Mouse (Mus musculus) E14TG2a.4 (cell line): ENCODE measurements around the gene Eps8.
A peak's percentile ranks its signal among the peaks of the same experiment; 100 is the strongest.

ENCODE experiments used
- H3K27me3 ChIP-seq: 2 replicates; pipeline ENCODE4 v1.6.1; 2014; ENCODE audit warnings: low read length, control low read depth; ENCODE audit not compliant: insufficient read depth
- H3K36me3 ChIP-seq: 2 replicates; pipeline ENCODE4 v1.6.1; 2014; ENCODE audit warnings: low read length, control low read depth; ENCODE audit not compliant: insufficient read depth
- H3K4me1 ChIP-seq: replicated peaks from 2 replicates; pipeline ENCODE4 v1.6.1; 2014; ENCODE audit warnings: low read depth, low read length, control low read depth
- H3K4me3 ChIP-seq: replicated peaks from 2 replicates; pipeline ENCODE4 v1.5.1; 2014; ENCODE audit warnings: mild to moderate bottlenecking, low read length
- H3K9me3 ChIP-seq: 2 replicates; pipeline ENCODE4 v1.6.1; 2014; ENCODE audit warnings: low read length, control low read depth
- CTCF ChIP-seq: conservative IDR thresholded peaks from 2 replicates; pipeline ENCODE4 v1.5.1; 2014; ENCODE audit warnings: low read length
- NANOG ChIP-seq: IDR thresholded peaks from 2 replicates; pipeline ENCODE4 v1.6.1; 2014; ENCODE audit warnings: borderline replicate concordance, low read length, mixed read lengths
- POU5F1 ChIP-seq: IDR thresholded peaks from 2 replicates; pipeline ENCODE4 v1.6.1; 2014; ENCODE audit warnings: low read length, borderline replicate concordance

Gene Eps8

GRCm38 (mm10) chr6:137671561-137671960 lies 16.9 kb upstream of the Eps8 start:
- no peak overlapping the region for H3K4me3 ChIP-seq
- H3K4me1 ChIP-seq: peaks cover 48% of the 10 kb centered on the region
- H3K9me3 ChIP-seq: peaks cover 29% of the 10 kb centered on the region
- TF ChIP-seq POU5F1 (no peak), CTCF (no peak), NANOG (no peak)
- H3K27me3 ChIP-seq: no peaks in the 10 kb centered on the region
- no peaks in the 10 kb centered on the region for H3K36me3 ChIP-seq

- TF ChIP-seq NANOG: no peak
- TF ChIP-seq CTCF: peak; percentile 24
- Histone ChIP-seq H3K27me3 (no peaks in the 10 kb centered on the region), H3K4me3 (no peak overlapping the region), H3K4me1 (peaks cover 51% of the 10 kb centered on the region), H3K9me3 (peaks cover 29% of the 10 kb centered on the region), H3K36me3 (no peaks in the 10 kb centered on the region)
Observed at GRCm38 (mm10) chr6:137670820-137671219, 16.1 kb upstream of the Eps8 start.

- TF ChIP-seq CTCF (no peak), POU5F1 (no peak), NANOG (no peak)
- H3K9me3 ChIP-seq: peaks cover 29% of the 10 kb centered on the region
- no peaks in the 10 kb centered on the region for H3K36me3 ChIP-seq
- no peaks in the 10 kb centered on the region for H3K27me3 ChIP-seq
- no peak overlapping the region for H3K4me3 ChIP-seq
- H3K4me1 ChIP-seq: peaks cover 51% of the 10 kb centered on the region
Observed at GRCm38 (mm10) chr6:137669876-137670275, 15.2 kb upstream of the Eps8 start.

GRCm38 (mm10) chr6:137669433-137669832 lies 14.8 kb upstream of the Eps8 start:
- Histone ChIP-seq H3K9me3 (peaks cover 29% of the 10 kb centered on the region), H3K27me3 (no peaks in the 10 kb centered on the region), H3K36me3 (no peaks in the 10 kb centered on the region), H3K4me1 (peaks cover 51% of the 10 kb centered on the region), H3K4me3 (no peak overlapping the region)
- TF ChIP-seq CTCF: no peak
- TF ChIP-seq POU5F1: peak; percentile 30; the same call in 1 of the 2 replicates
- TF ChIP-seq NANOG: peak; percentile 85

- H3K9me3 ChIP-seq: peaks cover 29% of the 10 kb centered on the region
- TF ChIP-seq CTCF: no peak
- TF ChIP-seq POU5F1: no peak
- TF ChIP-seq NANOG: no peak
- no peak overlapping the region for H3K4me3 ChIP-seq
- H3K36me3 ChIP-seq: no peaks in the 10 kb centered on the region
- peaks cover 48% of the 10 kb centered on the region for H3K4me1 ChIP-seq
- no peaks in the 10 kb centered on the region for H3K27me3 ChIP-seq
Observed at GRCm38 (mm10) chr6:137668331-137668730, 13.7 kb upstream of the Eps8 start.

GRCm38 (mm10) chr6:137667665-137668064 lies 13.0 kb upstream of the Eps8 start:
- Histone ChIP-seq H3K4me1 (peaks cover 48% of the 10 kb centered on the region), H3K36me3 (no peaks in the 10 kb centered on the region), H3K4me3 (no peak overlapping the region), H3K27me3 (peaks cover 3% of the 10 kb centered on the region; the same call in 1 of the 2 replicates), H3K9me3 (peaks cover 29% of the 10 kb centered on the region)
- TF ChIP-seq NANOG (no peak), POU5F1 (no peak), CTCF (no peak)

GRCm38 (mm10) chr6:137664936-137665335 lies 10.3 kb upstream of the Eps8 start:
- Histone ChIP-seq H3K36me3 (no peaks in the 10 kb centered on the region), H3K27me3 (peaks cover 11% of the 10 kb centered on the region), H3K9me3 (peaks cover 24% of the 10 kb centered on the region), H3K4me1 (peaks cover 48% of the 10 kb centered on the region), H3K4me3 (no peak overlapping the region)
- no peak for TF ChIP-seq CTCF
- TF ChIP-seq POU5F1: no peak
- TF ChIP-seq NANOG: no peak

- Histone ChIP-seq H3K9me3 (no peaks in the 10 kb centered on the region), H3K4me1 (peaks cover 39% of the 10 kb centered on the region), H3K4me3 (peak overlapping the region; percentile 57), H3K36me3 (no peaks in the 10 kb centered on the region), H3K27me3 (peaks cover 11% of the 10 kb centered on the region)
- no peak for TF ChIP-seq POU5F1
- no peak for TF ChIP-seq CTCF
- no peak for TF ChIP-seq NANOG
Observed at GRCm38 (mm10) chr6:137661583-137662365, 7.1 kb upstream of the Eps8 start.
